Mouse (Mus musculus) naive thymus-derived CD4-positive, alpha-beta T cell, adult 5 months (primary cell): ENCODE data around the gene Ift122. TPM values are rescaled to one million over a fixed set of nuclear protein-coding genes. Genes with fewer than 3 reads are reported as not detected.

ENCODE experiments used
- polyA plus RNA-seq: library from polyadenylated mRNA; unstranded; fragments of 100-300 nt; shearing (Covaris generic); gene quantifications from one replicate; pipeline ENCODE4 v1.2.1, GENCODE M21; 2017

Gene Ift122
- polyA plus RNA-seq: 0.96 TPM

GRCm38 (mm10) chr6:115853091-115853813, at the start of gene Ift122, which contains the start of gene Mbd4:
Gene Ift122 (plus strand): TSS chr6:115853470.
Gene Mbd4 (minus strand): TSS chr6:115853371.

GRCm38 (mm10) chr6:115808488-115809231, 44.6 kb upstream of the Ift122 start, which contains the start of gene Rpl32:
Gene Rpl32 (minus strand): TSS chr6:115808747.

GRCm38 (mm10) chr6:115838161-115838597, 15.1 kb upstream of the Ift122 start, which contains the start of gene Efcab12:
Gene Efcab12 (minus strand): TSS chr6:115838412.

GRCm38 (mm10) chr6:115931639-115932038, 78.4 kb downstream of the Ift122 start, which contains the start of gene Rho:
Gene Rho (plus strand): TSS chr6:115931748.

GRCm38 (mm10) chr6:115944638-115945037, 91.4 kb downstream of the Ift122 start, which contains the start of gene H1foo:
Gene H1foo (plus strand): TSS chr6:115944938.

Other genes starting within 250 kb of the Ift122 start
- gene Raf1, start 176.8 kb upstream of the Ift122 start, polyA plus RNA-seq: 117 TPM
- gene Tmem40, start 91.1 kb upstream of the Ift122 start, polyA plus RNA-seq: not detected
- 4.1 TPM for gene Cand2, start 78.9 kb upstream of the Ift122 start, polyA plus RNA-seq
- 4,246 TPM for gene Rpl32, start 44.7 kb upstream of the Ift122 start, polyA plus RNA-seq
- not detected for gene Efcab12, start 15.1 kb upstream of the Ift122 start, polyA plus RNA-seq
- gene Mbd4, start 99 bp upstream of the Ift122 start, polyA plus RNA-seq: 11.1 TPM
- not detected for gene Rho, start 78.3 kb downstream of the Ift122 start, polyA plus RNA-seq
- not detected for gene H1foo, start 91.5 kb downstream of the Ift122 start, polyA plus RNA-seq
- 1.2 TPM for gene Plxnd1, start 141.5 kb downstream of the Ift122 start, polyA plus RNA-seq